Mouse (Mus musculus) adrenal gland, adult (tissue): Measurements from ENCODE around the gene Cldn15.

ENCODE experiments used
- DNase-seq, 2 experiments: peaks; one replicate each; pipeline ENCODE4 v3.0.0; 2022 to 2023; ENCODE audit warnings: low spot score in 1 of 2; ENCODE audit not compliant: inconsistent age in 2 of 2

The Cldn15 gene

GRCm38 (mm10) chr5:136979762-136980161 lies 13.3 kb downstream of the Cldn15 start:
- no peak for DNase-seq

- no peak for DNase-seq
Observed at GRCm38 (mm10) chr5:136980974-136981373, 14.6 kb downstream of the Cldn15 start.

- DNase-seq, result peak in 1 of 2 experiments; percentile 67
Observed at GRCm38 (mm10) chr5:136982338-136982930, 16.0 kb downstream of the Cldn15 start.

GRCm38 (mm10) chr5:136984828-136985227 lies 18.4 kb downstream of the Cldn15 start:
- no peak for DNase-seq

- peak; percentile 97 to 98 for DNase-seq
Observed at GRCm38 (mm10) chr5:136986695-136987137, 20.3 kb downstream of the Cldn15 start, which contains the start of gene Plod3. Plod3 (plus strand) TSS chr5:136987019.

GRCm38 (mm10) chr5:136987138-136987933 lies 20.9 kb downstream of the Cldn15 start:
- peak; percentile 89 to 97 for DNase-seq

- DNase-seq, result no peak
Observed at GRCm38 (mm10) chr5:136987934-136988271, 21.5 kb downstream of the Cldn15 start, which contains the start of gene Znhit1. Znhit1 (minus strand) TSS chr5:136988021.

GRCm38 (mm10) chr5:136988420-136988819 lies 22.0 kb downstream of the Cldn15 start:
- peak in 1 of 2 experiments; percentile 67 for DNase-seq

GRCm38 (mm10) chr5:136989801-136990200 lies 23.4 kb downstream of the Cldn15 start:
- no peak for DNase-seq

- DNase-seq, result no peak
Observed at GRCm38 (mm10) chr5:136999449-136999848, 33.0 kb downstream of the Cldn15 start.

- no peak for DNase-seq
Observed at GRCm38 (mm10) chr5:137000612-137001011, 34.2 kb downstream of the Cldn15 start.

- no peak for DNase-seq
Observed at GRCm38 (mm10) chr5:137007276-137007675, 40.9 kb downstream of the Cldn15 start.

- DNase-seq, result peak; percentile 57 to 87
Observed at GRCm38 (mm10) chr5:137009988-137010387, 43.6 kb downstream of the Cldn15 start.

GRCm38 (mm10) chr5:137012401-137012950 lies 46.1 kb downstream of the Cldn15 start:
- DNase-seq, result peak; percentile 76 to 92

- peak; percentile 76 to 91 for DNase-seq
Observed at GRCm38 (mm10) chr5:137015913-137016312, 49.5 kb downstream of the Cldn15 start.

- DNase-seq, result no peak
Observed at GRCm38 (mm10) chr5:137024318-137024717, 57.9 kb downstream of the Cldn15 start.

GRCm38 (mm10) chr5:137025132-137025531 lies 58.7 kb downstream of the Cldn15 start:
- peak; percentile 65 to 92 for DNase-seq
